Mouse (Mus musculus): ENCODE results near the gene Arhgap45.
A peak's percentile ranks its signal among the peaks of the same experiment; 100 is the strongest.
"Not testable (repeated sequence)": the region's sequence is repeated elsewhere in the genome, so short reads cannot be mapped to it uniquely, and the experiment has no call there.

Arhgap45 gene

GRCm38 (mm10) chr10:80053831-80054815, 37.7 kb downstream of the Arhgap45 start:
- DNase-seq (ENCODE audit: low read depth in 2 of 2, low spot score in 2 of 2) = peak in 1 of 2 experiments; percentile 42

GRCm38 (mm10) chr10:80054911-80055310, 38.5 kb downstream of the Arhgap45 start:
- DNase-seq (ENCODE audit: low read depth in 2 of 2, low spot score in 2 of 2) = not testable (repeated sequence)

- DNase-seq (ENCODE audit: low read depth in 2 of 2, low spot score in 2 of 2) = no peak
Measured at GRCm38 (mm10) chr10:80055364-80055763, 38.9 kb downstream of the Arhgap45 start.

- DNase-seq (ENCODE audit: low read depth in 2 of 2, low spot score in 2 of 2) = no peak
Measured at GRCm38 (mm10) chr10:80055891-80056290, 39.4 kb downstream of the Arhgap45 start.

GRCm38 (mm10) chr10:80056506-80056905, 40.1 kb downstream of the Arhgap45 start:
- DNase-seq (ENCODE audit: low read depth in 2 of 2, low spot score in 2 of 2) = no peak

GRCm38 (mm10) chr10:80056976-80057682, 40.7 kb downstream of the Arhgap45 start:
- DNase-seq (ENCODE audit: low read depth in 2 of 2, low spot score in 2 of 2) = no peak

- no peak for DNase-seq (ENCODE audit: low read depth in 2 of 2, low spot score in 2 of 2)
Measured at GRCm38 (mm10) chr10:80057683-80058326, 41.4 kb downstream of the Arhgap45 start.

GRCm38 (mm10) chr10:80063104-80063503, 46.7 kb downstream of the Arhgap45 start:
- no peak for DNase-seq (ENCODE audit: low read depth in 2 of 2, low spot score in 2 of 2)

GRCm38 (mm10) chr10:80063877-80064650, 47.6 kb downstream of the Arhgap45 start:
- no peak for DNase-seq (ENCODE audit: low read depth in 2 of 2, low spot score in 2 of 2)

GRCm38 (mm10) chr10:80069251-80069650, 52.8 kb downstream of the Arhgap45 start:
- DNase-seq (ENCODE audit: low read depth in 2 of 2, low spot score in 2 of 2) = no peak

- DNase-seq (ENCODE audit: low read depth in 2 of 2, low spot score in 2 of 2) = no peak
Measured at GRCm38 (mm10) chr10:80069948-80070450, 53.5 kb downstream of the Arhgap45 start.

- no peak for DNase-seq (ENCODE audit: low read depth in 2 of 2, low spot score in 2 of 2)
Measured at GRCm38 (mm10) chr10:80070837-80071515, 54.5 kb downstream of the Arhgap45 start.

- no peak for DNase-seq (ENCODE audit: low read depth in 2 of 2, low spot score in 2 of 2)
Measured at GRCm38 (mm10) chr10:80071516-80071900, 55.1 kb downstream of the Arhgap45 start.

- DNase-seq (ENCODE audit: low read depth in 2 of 2, low spot score in 2 of 2) = no peak
Measured at GRCm38 (mm10) chr10:80072623-80073489, 56.4 kb downstream of the Arhgap45 start.

- peak; percentile 73 to 79 for DNase-seq (ENCODE audit: low read depth in 2 of 2, low spot score in 2 of 2)
Measured at GRCm38 (mm10) chr10:80074813-80075601, 58.6 kb downstream of the Arhgap45 start.

- no peak for DNase-seq (ENCODE audit: low read depth in 2 of 2, low spot score in 2 of 2)
Measured at GRCm38 (mm10) chr10:80075924-80076323, 59.5 kb downstream of the Arhgap45 start.

- DNase-seq (ENCODE audit: low read depth in 2 of 2, low spot score in 2 of 2) = no peak
Measured at GRCm38 (mm10) chr10:80076386-80076785, 59.9 kb downstream of the Arhgap45 start.

- DNase-seq (ENCODE audit: low read depth in 2 of 2, low spot score in 2 of 2) = no peak
Measured at GRCm38 (mm10) chr10:80077312-80077711, 60.9 kb downstream of the Arhgap45 start.
